Mouse (Mus musculus): ENCODE measurements around the gene Spo11. TPM values are rescaled to one million over a fixed set of nuclear protein-coding genes. Genes with fewer than 3 reads are reported as not detected.

Spo11 gene
- total RNA-seq, 2 experiments from 2014 or later: 0.30 to 0.86 TPM

DNA sequence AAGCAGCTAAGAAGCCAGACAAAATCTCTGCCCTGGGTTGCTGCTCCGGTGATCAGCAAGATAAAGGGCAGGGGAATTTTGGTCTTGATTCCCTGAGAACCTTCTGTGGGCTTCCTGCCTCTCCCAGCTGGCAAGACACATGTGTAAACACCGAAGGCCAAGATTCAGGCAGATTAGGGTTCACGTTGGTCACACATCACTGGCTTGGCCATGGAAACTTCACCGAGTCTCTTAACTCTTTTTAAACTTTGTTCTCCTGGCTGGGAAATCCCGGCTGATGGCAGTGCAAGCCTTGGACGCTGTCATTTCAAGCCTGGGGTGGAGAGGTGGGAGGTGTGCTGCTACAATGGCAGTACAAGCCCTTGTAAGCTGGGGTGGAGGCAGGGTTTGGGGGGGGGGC lies 16.3 kb upstream of the Spo11 start:
- H3K4me3 ChIP-seq: no peak overlapping the region
- TF ChIP-seq CTCF (IDR thresholded peaks at IDR 0.05): no peak
- DNase-seq (ENCODE audit: extremely low spot score in 1 of 2, low spot score in 2 of 2): no peak
- no peak overlapping the region for H3K27ac ChIP-seq
- intact Hi-C loops (cut with DNase I): no loop called here

DNA sequence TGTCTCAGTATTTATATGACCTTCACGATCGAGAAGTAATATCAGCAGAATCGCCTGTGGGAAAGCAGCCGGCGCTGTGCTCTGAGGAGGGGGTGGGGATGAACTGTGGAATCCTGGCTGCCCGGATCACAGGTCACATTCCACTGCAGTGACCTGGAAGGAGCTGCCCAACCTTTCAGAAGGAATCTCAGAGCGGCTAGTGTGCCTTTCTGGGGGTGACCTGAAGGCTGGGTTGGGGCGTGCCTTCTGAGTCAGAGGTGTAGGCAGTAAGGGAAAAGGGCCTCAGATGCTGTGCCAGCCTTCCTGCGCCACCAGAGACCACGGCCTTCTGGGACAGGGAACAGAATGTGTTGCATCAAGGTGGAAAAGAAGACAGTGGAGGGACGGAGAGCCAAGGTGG lies 12.3 kb upstream of the Spo11 start:
- H3K27ac ChIP-seq: no peak overlapping the region
- H3K4me3 ChIP-seq: no peak overlapping the region
- intact Hi-C loops (cut with DNase I): no loop called here
- no peak for DNase-seq (ENCODE audit: extremely low spot score in 1 of 2, low spot score in 2 of 2)
- TF ChIP-seq CTCF (IDR thresholded peaks at IDR 0.05): no peak

DNA sequence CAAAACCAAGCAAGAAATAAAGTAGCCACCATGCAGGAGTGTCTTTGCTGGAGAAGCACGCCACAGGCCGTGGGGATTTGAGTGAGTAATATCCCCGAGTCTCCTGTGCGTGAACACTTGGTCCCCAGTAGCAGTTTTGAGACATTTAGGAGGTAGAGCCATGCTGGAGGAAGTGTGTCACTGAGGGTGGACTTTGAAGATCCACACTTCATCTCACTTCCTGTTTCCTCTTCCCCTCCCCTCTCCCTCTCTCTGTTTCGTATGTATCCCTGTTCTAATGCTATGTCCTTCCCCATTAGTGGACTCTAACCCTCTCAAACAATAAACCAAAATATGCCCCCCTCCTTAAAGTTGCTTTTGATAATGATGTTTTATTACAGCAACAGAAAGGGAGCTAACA lies 11.0 kb upstream of the Spo11 start:
- TF ChIP-seq CTCF (IDR thresholded peaks at IDR 0.05): no peak
- Histone ChIP-seq H3K4me3 (no peak overlapping the region), H3K27ac (no peak overlapping the region)
- intact Hi-C loops (cut with DNase I): no loop called here
- DNase-seq (ENCODE audit: extremely low spot score in 1 of 2, low spot score in 2 of 2): no peak

DNA sequence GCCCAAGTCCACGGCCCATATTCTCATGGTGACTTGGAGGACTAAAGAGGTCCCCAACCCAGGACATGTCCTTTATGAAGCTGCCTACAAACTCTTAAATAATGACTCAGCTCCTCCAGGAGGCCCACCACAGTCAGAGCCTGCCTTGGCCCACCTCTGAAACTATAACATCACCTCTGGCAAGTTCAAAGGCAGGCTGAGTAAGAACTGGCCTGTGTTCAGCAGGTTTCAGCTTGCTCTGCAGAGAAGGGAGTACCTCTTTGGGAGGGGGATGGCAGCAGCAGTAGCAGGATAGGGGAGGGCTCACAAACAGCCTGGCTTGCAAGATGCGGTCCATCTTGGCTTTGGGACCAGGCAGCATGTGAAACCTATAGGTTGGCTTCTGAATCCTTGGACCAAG lies 5.6 kb upstream of the Spo11 start:
- Histone ChIP-seq H3K27ac (no peak overlapping the region), H3K4me3 (no peak overlapping the region)
- no peak for DNase-seq (ENCODE audit: extremely low spot score in 1 of 2, low spot score in 2 of 2)
- TF ChIP-seq CTCF (IDR thresholded peaks at IDR 0.05): no peak
- intact Hi-C loops (cut with DNase I): no loop called here

DNA sequence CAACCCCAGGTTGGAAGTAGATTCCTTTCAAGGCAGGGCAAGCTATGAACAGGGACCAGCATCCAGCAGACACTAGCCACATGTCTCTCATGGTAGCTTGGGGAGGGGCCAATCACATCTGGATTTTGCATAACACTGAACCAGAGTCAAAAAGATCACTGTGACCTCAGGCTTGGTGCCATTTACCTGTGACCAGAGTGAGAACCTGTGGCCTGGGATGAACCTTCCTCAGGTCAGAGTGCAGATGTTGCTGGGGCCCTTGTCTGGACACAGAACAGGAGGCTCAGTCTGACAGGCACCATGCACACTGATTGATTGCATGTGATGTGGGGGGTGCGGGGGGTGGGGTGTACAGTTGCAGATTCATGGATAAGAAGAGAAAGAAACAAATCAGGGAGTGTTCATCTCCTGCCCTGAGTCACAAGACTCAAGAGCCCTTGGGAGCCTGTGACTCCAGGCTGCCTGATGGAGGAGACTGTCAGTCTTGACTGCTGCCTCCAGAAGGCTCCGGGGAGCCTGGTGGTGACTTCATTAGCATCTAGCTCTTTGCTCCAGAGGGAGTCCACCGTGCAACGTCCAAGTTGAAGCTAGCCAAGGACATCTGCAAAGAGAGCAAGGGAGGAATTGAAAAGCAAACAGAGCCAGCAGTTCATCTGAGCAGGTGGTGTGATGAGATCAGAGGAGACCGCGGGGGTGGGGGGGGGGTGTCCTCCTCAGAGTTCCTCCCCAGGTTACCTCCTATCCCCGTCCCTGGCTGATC lies 3.5 kb upstream of the Spo11 start:
- H3K4me3 ChIP-seq: no peak overlapping the region
- no peak for TF ChIP-seq CTCF (IDR thresholded peaks at IDR 0.05)
- intact Hi-C loops (cut with DNase I): no loop called here
- H3K27ac ChIP-seq: no peak overlapping the region
- DNase-seq (ENCODE audit: extremely low spot score in 1 of 2, low spot score in 2 of 2): no peak

DNA sequence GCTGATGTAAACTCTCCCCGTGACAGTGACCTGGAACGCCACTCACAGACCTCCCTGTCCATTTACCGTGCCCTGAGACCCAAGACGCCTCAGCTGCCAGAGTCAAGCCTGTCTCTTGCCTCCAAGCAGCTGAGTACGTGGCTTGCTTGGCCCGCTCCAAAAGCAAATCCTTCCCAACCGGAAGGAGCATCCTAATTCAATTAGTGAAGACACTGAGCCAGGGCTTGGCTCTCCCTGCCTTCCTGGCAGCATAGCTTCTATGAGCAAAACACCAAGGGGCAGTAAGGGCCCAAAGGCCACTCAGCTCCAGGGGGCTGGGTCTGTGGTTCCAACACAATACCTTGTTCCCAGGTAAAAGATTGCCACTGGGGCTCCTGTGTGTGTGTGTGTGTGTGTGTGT lies 2.8 kb upstream of the Spo11 start:
- TF ChIP-seq CTCF (IDR thresholded peaks at IDR 0.05): no peak
- H3K27ac ChIP-seq: no peak overlapping the region
- H3K4me3 ChIP-seq: no peak overlapping the region
- intact Hi-C loops (cut with DNase I): no loop called here
- no peak for DNase-seq (ENCODE audit: extremely low spot score in 1 of 2, low spot score in 2 of 2)

DNA sequence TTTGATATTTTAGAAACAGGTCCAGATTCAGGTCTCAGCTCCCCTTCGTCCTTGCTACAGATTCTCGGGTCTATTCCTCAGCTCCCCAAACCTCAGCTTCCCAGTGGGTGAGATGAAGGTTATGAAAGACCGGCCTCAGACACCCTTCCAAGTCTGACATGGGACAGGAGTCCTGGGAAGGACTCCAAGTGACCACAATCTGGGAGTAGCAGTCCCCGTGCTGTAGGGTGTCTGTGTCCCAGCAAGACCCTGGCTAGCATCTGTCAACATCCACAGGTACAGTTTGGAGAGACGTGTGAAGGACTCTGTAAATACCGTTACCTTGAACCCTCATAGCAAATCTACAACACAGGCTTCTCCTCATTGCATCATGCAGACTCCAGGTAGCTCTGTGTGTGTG lies 2.3 kb upstream of the Spo11 start:
- Histone ChIP-seq H3K4me3 (no peak overlapping the region), H3K27ac (no peak overlapping the region)
- intact Hi-C loops (cut with DNase I): no loop called here
- TF ChIP-seq CTCF (IDR thresholded peaks at IDR 0.05): no peak
- no peak for DNase-seq (ENCODE audit: extremely low spot score in 1 of 2, low spot score in 2 of 2)

DNA sequence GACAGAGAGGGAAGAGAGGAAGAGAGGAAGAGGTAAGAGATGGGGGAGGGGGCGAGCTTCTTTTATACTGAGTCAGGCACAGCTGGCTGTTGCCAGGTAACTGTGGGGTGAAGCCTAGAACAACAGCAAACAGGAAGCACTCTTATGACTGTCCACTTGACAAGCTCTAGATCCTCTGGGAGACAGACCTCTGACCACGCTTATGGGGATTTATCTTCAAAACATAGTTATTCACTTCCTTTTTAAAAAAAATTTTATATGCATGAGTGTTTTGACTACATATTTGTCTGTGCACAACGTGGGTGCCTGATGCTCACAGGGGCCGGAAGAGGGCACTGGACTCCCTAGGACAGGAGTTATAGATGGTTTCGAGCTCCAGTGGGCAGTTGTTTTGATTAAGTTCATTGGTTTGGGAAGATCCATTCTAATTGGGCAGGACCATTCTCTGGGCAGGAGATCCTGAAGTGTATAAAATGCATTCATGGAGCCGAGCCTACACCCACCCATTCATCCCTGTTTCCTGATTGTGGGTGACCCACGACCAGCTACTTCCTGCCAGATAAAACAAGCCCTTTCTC lies 750 bp upstream of the Spo11 start:
- intact Hi-C loops (cut with DNase I): no loop called here
- no peak for DNase-seq (ENCODE audit: extremely low spot score in 1 of 2, low spot score in 2 of 2)
- no peak for TF ChIP-seq CTCF (IDR thresholded peaks at IDR 0.05)
- Histone ChIP-seq H3K27ac (no peak overlapping the region), H3K4me3 (no peak overlapping the region)

DNA sequence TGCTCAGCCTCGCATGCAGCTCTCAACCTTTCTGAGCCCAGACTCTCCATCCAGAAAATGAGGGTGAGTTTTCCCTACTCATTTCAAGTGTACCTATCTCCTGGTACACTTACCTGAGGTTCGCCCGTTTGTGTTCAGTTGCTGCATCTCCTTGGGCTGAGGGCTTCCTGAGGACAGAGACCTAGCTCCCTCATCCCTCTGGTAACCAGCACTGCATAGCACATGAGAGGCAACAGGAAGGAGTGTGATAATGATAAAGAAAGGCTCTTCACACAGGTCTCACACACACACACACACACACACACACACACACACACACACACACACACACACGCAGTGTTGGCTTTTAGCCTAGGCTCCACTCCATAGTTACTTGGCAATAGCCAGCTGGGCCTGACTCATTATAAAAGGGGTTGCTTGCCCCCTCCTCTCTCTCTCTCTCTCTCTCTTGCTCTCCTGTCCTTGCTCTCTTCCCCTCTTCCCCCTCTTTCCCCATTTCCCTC lies 682 bp downstream of the Spo11 start:
- Histone ChIP-seq H3K4me3 (no peak overlapping the region), H3K27ac (no peak overlapping the region)
- DNase-seq (ENCODE audit: extremely low spot score in 1 of 2, low spot score in 2 of 2): no peak
- intact Hi-C loops (cut with DNase I): no loop called here
- no peak for TF ChIP-seq CTCF (IDR thresholded peaks at IDR 0.05)

DNA sequence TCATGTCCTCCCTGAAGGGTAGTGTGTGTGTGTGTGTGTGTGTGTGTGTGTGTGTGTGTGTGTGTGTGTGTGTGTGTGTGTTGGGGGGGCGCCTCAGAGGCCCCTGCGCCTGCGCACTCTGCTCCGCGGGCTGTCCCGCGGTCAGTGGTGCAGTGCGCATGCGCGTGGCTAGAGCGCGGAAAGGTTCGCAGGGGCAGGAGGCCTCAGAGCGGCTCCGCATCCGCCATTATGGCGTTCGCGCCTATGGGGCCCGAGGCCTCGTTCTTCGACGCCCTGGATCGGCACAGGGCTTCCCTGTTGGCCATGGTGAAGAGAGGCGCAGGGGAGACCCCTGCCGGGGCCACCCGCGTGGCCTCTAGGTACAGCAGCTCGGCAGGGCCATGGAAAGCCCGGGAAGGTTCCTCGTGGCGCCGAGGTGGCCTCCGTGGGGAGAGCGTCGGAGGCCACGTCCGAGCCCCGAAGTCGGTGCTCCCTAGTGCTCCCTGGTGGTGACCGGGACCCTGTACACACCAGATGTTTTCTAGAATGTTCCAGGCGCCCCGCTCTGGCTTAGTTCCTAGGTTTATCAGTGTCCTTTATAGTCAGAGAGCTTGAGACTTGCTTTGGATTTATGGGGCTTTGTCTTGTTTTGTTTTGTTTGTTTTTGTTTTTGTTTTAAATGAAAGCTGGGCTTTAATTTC lies 2.3 kb downstream of the Spo11 start:
- Histone ChIP-seq H3K4me3 (no peak overlapping the region), H3K27ac (no peak overlapping the region)
- no peak for DNase-seq (ENCODE audit: extremely low spot score in 1 of 2, low spot score in 2 of 2)
- TF ChIP-seq CTCF (IDR thresholded peaks at IDR 0.05): no peak; the same call in 1 of the 2 replicates
- intact Hi-C loops (cut with DNase I): no loop called here

DNA sequence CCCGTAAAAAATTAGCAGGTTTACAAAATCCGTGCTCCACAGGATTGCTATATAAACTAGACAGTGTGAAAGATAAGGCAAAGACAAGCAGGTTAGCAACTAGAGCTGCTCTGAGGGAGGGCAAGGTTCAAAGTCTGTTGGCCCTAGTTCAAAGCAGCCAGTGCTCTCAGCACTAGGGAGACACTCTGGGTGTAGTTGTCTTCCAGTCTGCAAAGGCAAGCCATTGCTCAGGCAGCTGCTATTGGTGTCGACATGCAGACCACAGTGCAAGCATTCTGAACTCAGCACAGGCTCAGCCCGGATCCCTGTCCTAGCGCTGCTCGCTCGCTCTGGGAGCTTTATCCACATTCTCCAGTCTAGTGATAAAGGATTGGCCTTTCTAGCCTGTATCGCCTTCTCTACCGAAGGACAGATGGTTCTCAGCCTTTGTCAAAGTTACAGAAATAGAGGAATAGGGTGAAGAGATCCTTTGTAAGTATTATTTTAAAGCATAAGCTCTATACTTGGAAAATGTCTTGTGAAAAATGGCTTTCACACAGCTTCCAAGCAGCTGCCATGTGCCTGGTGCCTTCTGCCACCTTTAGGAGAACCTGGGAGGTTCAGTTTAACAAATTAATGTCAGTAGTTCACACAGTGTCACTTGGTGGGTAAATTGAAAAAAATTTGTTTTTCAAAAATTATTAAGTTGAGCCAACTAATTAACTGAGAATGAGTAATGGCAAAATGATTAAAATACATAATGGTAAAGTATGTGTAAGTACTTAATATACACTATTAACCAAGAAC lies 5.5 kb downstream of the Spo11 start:
- TF ChIP-seq CTCF (IDR thresholded peaks at IDR 0.05): peak; percentile 50
- H3K27ac ChIP-seq: no peak overlapping the region
- no peak for DNase-seq (ENCODE audit: extremely low spot score in 1 of 2, low spot score in 2 of 2)
- intact Hi-C loops (cut with DNase I): no loop called here
- no peak overlapping the region for H3K4me3 ChIP-seq

DNA sequence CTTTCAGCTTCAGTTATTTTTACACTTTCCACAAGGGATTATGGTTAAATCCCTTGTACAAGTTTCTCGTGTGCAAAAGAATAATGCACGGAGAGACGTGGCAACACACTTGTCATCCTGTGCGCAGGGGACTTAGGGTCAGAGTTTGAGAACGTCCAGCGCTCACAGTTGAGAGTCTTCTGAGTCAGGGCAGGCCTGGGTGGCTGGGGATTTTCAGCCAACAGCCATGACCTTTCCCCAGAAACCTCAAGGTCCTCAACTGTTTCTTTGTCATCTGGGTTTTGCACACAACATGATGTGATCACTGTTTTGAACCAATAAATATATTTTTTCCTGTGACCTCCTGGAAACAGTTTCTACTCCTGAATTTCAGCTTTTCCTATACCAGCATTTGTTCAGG lies 12.7 kb downstream of the Spo11 start:
- Histone ChIP-seq H3K4me3 (no peak overlapping the region), H3K27ac (no peak overlapping the region)
- intact Hi-C loops (cut with DNase I): no loop called here
- no peak for TF ChIP-seq CTCF (IDR thresholded peaks at IDR 0.05)
- no peak for DNase-seq (ENCODE audit: extremely low spot score in 1 of 2, low spot score in 2 of 2)
